18 mouse cellular contexts compared by ENCODE assay signal in the genomic region with DNA sequence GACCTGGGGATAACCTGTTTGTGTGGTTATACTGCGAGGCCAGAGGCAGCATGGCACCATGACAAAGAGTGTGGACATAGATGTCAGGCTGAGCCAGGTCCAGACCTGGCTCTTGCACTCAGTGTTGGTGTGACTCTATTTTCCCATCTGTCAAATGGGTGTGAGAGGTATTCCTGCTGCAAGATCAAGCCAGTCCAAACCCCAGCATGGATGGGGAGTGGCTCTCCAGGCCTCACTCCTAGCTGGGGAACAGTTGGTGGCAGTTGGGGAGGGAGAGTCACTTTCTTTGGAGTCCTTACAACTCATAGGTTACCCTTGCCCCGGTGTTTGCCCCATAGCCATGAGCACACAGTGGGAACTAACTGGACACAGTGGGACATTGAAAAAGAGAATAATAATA.
DNase-seq lines count a peak whose midpoint lies in the region; ATAC-seq and TF ChIP-seq lines count a peak whose summit lies in the region.
"Had no signal": no experiment of that assay in that cellular context is flagged by ENCODE, and none has a peak within 500 bp of the region (broad histone marks: within the 10 kb centered on the region; RNA-seq: fewer than 3 reads in every experiment).

No protein-coding gene starts in this region.

- peaks cover 27% of the 10 kb centered on the region for H3K4me1 ChIP-seq in heart, embryonic 15.5 days (replicated peaks)
- H3K4me1 ChIP-seq in lung, embryonic 14.5 days (ENCODE audit: insufficient read depth), result 0 out of 2 replicates have a peak, but pooled peaks cover 4% of the 10 kb centered on the region
- H3K4me1 ChIP-seq: hindbrain, embryonic 12.5 days; liver, embryonic 15.5 days; neural tube, embryonic 12.5 days had no signal

- DNase-seq in cerebellum, adult 9-11 months, result peak; percentile 64
- DNase-seq in cerebellum, postnatal 4 days (ENCODE audit: low spot score in 2 of 2), result no peak
- DNase-seq in heart, adult 8-10 months (ENCODE audit: low spot score), result no peak
- DNase-seq in lung, embryonic 14.5 days, result no peak
- no peak for DNase-seq in lung, postnatal 14 days
- no peak for DNase-seq in spleen, postnatal 14 days (ENCODE audit: low spot score in 2 of 2)
- DNase-seq: adrenal gland, postnatal 25 days; liver; retina, postnatal 1 day had no signal

- no peaks in the 10 kb centered on the region for H3K9me3 ChIP-seq in heart, embryonic 15.5 days (replicated peaks)
- no peaks in the 10 kb centered on the region for H3K9me3 ChIP-seq in lung, embryonic 14.5 days (ENCODE audit: low read depth, low read length)
- H3K9me3 ChIP-seq: heart, embryonic 10.5 days; hindbrain, embryonic 12.5 days; limb, embryonic 10.5 days; liver, embryonic 15.5 days; midbrain, embryonic 15.5 days; neural tube, embryonic 12.5 days had no signal

- H3K36me3 ChIP-seq in heart, embryonic 15.5 days, result no peaks in the 10 kb centered on the region
- no peaks in the 10 kb centered on the region for H3K36me3 ChIP-seq in lung, embryonic 14.5 days (ENCODE audit: insufficient read depth)
- H3K36me3 ChIP-seq: heart, embryonic 10.5 days; hindbrain, embryonic 12.5 days; limb, embryonic 10.5 days; liver, embryonic 15.5 days; midbrain, embryonic 15.5 days; neural tube, embryonic 12.5 days had no signal

- H3K27ac ChIP-seq in heart, embryonic 15.5 days, result 0 out of 2 replicates have a peak overlapping the region, but pooled peaks have one; percentile 8
- H3K27ac ChIP-seq in lung, embryonic 14.5 days (ENCODE audit: low read depth), result peak overlapping the region; percentile 15; the same call in 1 of the 2 replicates
- H3K27ac ChIP-seq: hindbrain, embryonic 12.5 days; limb, embryonic 10.5 days; liver, embryonic 15.5 days; macrophage; midbrain, embryonic 15.5 days; neural tube, embryonic 12.5 days had no signal

- no peak for ATAC-seq in heart, embryonic 15.5 days (replicated peaks; ENCODE audit: insufficient number of reproducible peaks, insufficient read depth, low FRiP score, low read depth)
- no peak for ATAC-seq in lung, embryonic 14.5 days (ENCODE audit: insufficient read depth)
- ATAC-seq: intestine, postnatal 0 days; midbrain, embryonic 15.5 days had no signal

- no peak for TF ChIP-seq CTCF in lung, embryonic 14.5 days (IDR thresholded peaks at IDR 0.05; ENCODE audit: low read depth)

- 94% methylated on average over 2 of the region's 2 CpGs for WGBS in heart, embryonic 15.5 days
- WGBS in lung, embryonic 14.5 days, result 94% methylated on average over 2 of the region's 2 CpGs

- no peak overlapping the region for H3K4me3 ChIP-seq in heart, embryonic 15.5 days
- no peak overlapping the region for H3K4me3 ChIP-seq in lung, embryonic 14.5 days (ENCODE audit: low read depth, low read length)
- H3K4me3 ChIP-seq: heart, embryonic 10.5 days; hindbrain, embryonic 12.5 days; limb, embryonic 10.5 days; liver, embryonic 15.5 days; midbrain, embryonic 15.5 days; neural tube, embryonic 12.5 days had no signal

- H3K27me3 ChIP-seq in heart, embryonic 15.5 days, result no peaks in the 10 kb centered on the region
- H3K27me3 ChIP-seq in lung, embryonic 14.5 days (ENCODE audit: insufficient read depth, low read length), result no peaks in the 10 kb centered on the region
- H3K27me3 ChIP-seq: hindbrain, embryonic 12.5 days; liver, embryonic 15.5 days; midbrain, embryonic 15.5 days; neural tube, embryonic 12.5 days had no signal

- no peak overlapping the region for H3K9ac ChIP-seq in heart, embryonic 15.5 days
- no peak overlapping the region for H3K9ac ChIP-seq in lung, embryonic 14.5 days
- H3K9ac ChIP-seq: hindbrain, embryonic 12.5 days; liver, embryonic 15.5 days; midbrain, embryonic 15.5 days; neural tube, embryonic 12.5 days had no signal

- no peak overlapping the region for H3K4me2 ChIP-seq in heart, embryonic 15.5 days
- no peak overlapping the region for H3K4me2 ChIP-seq in lung, embryonic 14.5 days
- H3K4me2 ChIP-seq: hindbrain, embryonic 12.5 days; liver, embryonic 15.5 days; midbrain, embryonic 15.5 days; neural tube, embryonic 12.5 days had no signal
